Mouse (Mus musculus): ENCODE data around the gene Myg1.
A peak's percentile ranks its signal among the peaks of the same experiment; 100 is the strongest.

Gene Myg1

DNA sequence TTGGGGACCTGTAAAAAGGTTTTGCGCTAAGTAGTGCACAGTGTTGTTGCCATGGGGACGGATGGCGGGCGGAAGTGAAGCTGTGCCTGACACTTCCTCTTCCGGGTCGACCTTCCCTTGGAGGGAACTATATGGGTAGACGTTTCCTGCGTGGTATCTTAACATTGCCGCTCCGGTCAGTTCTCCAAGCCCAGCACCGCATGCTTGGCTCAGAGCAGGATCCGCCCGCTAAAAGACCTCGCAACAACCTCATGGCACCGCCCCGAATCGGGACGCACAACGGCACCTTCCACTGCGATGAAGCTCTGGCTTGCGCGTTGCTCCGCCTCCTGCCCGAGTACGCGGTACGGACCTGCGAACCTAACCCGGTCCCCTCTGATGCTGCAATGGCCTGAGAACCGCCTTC, at the start of gene Myg1:
Gene Myg1 (plus strand): TSS at position 100 of the 406 bp plus-strand sequence.
- peak; percentile 90 for DNase-seq (ENCODE audit: low read depth)

DNA sequence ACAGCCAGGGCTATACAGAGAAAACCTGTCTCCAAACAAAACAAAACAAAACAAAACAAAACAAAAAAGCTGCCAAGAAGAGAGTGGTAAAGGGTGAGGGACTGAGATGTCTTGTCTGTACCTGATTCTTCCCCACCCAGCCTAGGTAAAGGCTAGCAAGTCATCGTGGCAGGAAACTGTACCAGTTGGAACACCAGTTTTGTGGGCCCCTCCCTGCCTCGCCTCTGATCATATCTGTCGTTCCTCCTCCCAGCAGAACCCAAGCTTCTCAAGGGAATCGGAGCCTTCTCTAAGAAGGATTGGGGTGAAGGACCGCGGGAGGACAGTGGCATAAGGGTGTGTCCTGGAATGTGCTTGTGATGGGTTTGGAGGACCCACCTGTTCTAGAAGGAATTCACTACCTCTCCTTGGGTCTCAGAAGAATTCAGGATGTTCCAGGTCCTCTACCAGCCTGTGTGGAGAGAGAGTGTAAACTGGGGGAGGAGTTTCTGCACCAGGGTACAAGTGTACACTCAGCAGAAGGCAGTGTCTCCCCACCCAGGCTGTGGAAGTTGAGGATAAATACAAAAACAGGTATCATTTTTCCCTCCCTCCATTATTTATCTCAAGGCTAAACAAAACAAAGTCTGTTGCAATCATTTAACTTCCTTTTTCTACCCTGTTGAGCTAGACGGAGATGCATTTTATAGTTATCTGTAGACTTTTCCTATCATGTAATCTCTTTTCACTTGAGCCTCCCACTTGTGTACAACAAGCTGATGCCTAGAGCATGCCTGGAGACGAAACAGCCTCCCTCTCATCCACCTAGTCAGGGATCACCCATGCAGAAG, 48.8 kb upstream of the Myg1 start:
- DNase-seq (ENCODE audit: low read depth): no peak

DNA sequence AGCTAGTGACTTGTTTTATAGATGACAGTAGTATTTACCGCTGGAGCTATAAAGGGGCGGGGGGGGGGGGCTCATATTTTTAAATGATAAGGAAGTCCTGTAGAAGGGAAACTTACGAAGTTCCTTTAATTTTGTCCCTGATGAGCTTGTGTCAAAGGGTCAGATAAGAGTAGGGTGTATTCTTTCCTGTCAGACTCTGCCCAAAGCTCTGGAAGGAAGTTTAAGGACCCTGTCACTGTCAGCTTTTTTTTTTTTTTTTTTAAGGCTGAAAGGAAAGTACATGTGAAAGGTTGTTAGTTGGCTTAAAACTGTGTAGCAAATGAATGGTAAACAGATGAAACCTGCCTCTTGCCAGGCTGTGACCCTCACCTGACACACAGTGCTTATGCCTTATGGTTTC, 47.9 kb upstream of the Myg1 start:
- DNase-seq (ENCODE audit: low read depth): no peak

- DNase-seq (ENCODE audit: low read depth): peak; percentile 79
Measured at GRCm38 (mm10) chr15:102287395-102287794, 44.1 kb upstream of the Myg1 start.

DNA sequence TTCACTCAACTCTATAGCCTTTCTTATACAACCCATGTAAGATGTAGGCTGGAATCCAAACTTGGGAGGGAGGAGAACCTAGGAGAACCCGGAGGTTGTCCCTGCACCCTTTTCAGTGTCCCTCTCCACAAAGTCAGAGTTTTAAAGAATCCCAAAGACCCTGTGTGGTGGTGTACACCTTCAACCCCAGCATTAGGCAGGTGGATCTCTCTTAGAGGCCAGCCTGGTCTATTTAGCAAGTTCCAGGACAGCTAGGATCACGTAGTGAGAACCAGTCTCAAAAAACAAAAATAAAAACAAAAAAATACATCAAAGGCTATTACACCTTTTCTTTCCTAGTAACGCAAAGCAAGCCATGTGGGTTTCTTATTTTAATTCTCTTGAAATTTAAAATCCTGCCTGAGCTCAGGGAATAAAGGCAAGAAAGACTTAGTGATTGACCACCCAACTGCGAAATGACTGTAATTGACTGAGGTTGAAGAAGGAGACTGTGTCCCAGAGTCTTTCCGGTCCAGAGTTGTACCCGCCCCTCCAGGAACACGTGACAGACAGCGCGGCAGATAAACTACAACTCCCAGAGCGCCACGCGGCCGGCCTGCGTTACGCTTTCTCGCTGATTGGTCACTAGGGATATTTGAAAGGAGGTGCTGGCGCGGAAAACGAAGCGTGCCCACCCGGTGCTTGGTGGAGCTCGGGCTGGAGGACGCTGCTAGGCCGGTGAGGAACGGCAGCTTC, 35.7 kb upstream of the Myg1 start, which contains the start of gene Espl1:
Gene Espl1 (plus strand): TSS at position 634 of the 735 bp plus-strand sequence.
- DNase-seq (ENCODE audit: low read depth): peak; percentile 92

DNA sequence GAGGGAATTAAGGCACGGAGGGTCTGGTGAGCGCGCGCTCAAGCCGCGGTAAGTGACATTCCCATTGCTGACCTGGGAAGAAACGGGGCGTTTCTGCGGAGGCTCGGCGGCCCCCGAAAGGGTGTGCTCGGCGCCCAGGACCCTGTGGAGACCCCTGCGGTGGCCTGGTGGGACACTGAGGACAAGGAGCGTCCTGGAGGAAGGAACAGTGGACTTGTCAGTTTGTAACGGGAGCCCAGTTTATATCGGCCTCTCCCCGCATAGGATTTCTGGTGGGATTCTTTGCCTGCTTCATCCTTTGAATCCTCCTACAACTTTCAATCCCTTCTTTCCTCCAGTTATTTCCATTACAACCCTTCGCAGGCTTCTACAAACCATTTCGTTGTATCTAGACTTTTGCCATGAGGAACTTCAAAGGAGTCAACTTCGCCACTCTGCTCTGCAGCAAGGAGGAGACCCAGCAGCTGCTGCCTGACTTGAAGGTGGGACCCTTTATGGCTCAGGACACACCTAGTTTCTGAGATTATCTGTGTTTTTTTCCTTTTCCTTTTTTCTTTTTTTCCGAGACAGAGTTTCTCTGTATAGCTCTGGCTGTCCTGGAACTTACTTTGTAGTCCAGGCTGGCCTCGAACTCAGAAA, 35.0 kb upstream of the Myg1 start:
- DNase-seq (ENCODE audit: low read depth): peak; percentile 32

- DNase-seq (ENCODE audit: low read depth): no peak
Measured at GRCm38 (mm10) chr15:102302542-102302941, 29.0 kb upstream of the Myg1 start.

GRCm38 (mm10) chr15:102308717-102309116, 22.8 kb upstream of the Myg1 start:
- DNase-seq (ENCODE audit: low read depth): no peak

DNA sequence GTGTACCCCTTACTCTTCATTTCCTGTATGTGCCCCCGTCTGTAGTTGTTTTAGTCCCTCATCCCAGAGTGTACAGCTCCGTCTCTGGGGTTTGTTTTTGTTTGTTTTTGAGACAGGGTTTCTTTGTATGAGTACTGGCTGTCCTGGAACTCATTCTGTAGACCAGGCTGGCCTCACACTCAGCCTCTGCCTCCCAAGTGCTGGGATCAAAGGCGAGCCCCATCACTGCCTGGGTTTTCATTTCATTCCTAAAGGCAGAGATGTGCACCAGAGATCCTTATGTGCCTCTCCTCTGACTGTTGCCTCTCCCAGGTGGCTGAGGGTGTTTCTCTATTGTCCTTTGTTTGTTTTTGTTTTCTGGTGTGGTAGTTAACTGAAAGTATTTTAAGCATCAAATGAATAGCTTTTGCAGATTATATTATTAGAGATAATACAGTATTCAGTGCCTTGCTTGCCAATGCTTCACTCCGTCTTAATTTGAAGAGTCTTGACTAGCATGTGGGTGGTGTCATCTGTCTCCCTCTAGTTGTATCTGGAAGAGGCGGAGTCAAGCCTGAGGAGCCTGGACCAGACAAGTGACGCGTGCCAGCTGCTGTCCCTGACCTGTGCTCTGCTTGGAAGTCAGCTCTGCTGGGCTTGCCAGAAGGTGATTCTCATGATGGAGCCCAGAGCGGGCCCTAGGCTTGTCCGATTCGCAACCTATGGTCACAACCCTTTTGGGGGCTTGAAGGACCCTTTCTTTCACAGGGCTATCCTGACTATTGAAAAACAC, 21.2 kb upstream of the Myg1 start:
- no peak for DNase-seq (ENCODE audit: low read depth)

GRCm38 (mm10) chr15:102311489-102311888, 20.0 kb upstream of the Myg1 start:
- DNase-seq (ENCODE audit: low read depth): no peak

- no peak for DNase-seq (ENCODE audit: low read depth)
Measured at GRCm38 (mm10) chr15:102315292-102315691, 16.2 kb upstream of the Myg1 start.

GRCm38 (mm10) chr15:102316263-102316662, 15.2 kb upstream of the Myg1 start:
- peak; percentile 87 for DNase-seq (ENCODE audit: low read depth)

GRCm38 (mm10) chr15:102324654-102325473, 6.6 kb upstream of the Myg1 start:
- DNase-seq (ENCODE audit: low read depth): no peak

GRCm38 (mm10) chr15:102326022-102326576, 5.4 kb upstream of the Myg1 start, which contains the start of gene Pfdn5:
Gene Pfdn5 (plus strand): TSS chr15:102326116.
- DNase-seq (ENCODE audit: low read depth): peak; percentile 84

- DNase-seq (ENCODE audit: low read depth): no peak
Measured at GRCm38 (mm10) chr15:102326892-102327291, 4.6 kb upstream of the Myg1 start.

DNA sequence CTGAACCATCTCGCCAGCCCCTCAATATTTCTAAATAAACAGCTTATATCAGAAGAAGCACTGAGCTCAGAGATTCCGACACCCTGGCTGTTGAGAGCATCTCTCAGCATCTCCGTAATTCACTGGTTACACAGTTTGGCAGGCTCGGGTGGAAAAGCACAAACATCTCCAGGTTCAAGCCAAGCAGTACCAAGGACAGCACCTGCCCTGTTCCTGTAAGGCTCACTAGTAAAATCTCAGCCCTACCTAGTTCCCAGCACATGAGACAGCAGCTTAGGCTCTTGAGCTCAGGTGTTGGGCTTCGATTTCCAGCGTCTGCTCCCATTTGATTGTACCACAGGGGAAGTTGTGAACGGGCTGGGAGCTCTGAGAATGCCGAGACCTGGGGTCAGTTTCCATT, 3.7 kb downstream of the Myg1 start:
- DNase-seq (ENCODE audit: low read depth): no peak

GRCm38 (mm10) chr15:102335925-102336324, 4.4 kb downstream of the Myg1 start:
- DNase-seq (ENCODE audit: low read depth): peak; percentile 50

DNA sequence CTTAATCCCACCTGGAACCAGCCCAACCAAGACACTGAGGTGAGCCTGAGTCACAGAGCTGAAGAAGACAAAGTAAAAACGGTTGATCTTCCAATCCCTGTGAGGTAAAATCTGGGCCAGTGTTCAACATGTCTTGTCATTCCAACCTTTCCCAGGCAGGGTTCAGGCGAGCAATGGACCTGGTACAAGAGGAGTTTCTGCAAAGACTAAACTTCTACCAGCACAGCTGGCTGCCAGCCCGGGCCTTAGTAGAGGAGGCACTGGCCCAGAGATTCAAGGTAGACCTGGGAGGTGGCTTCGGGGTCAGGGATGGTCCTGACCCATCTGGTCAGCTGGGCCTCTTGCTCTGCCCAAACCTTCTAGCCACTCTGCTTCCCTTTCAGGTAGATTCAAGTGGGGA, 5.4 kb downstream of the Myg1 start:
- DNase-seq (ENCODE audit: low read depth): no peak

GRCm38 (mm10) chr15:102339612-102340011, 8.1 kb downstream of the Myg1 start:
- DNase-seq (ENCODE audit: low read depth): no peak

- peak; percentile 80 for DNase-seq (ENCODE audit: low read depth)
Measured at GRCm38 (mm10) chr15:102341580-102341979, 10.1 kb downstream of the Myg1 start.

GRCm38 (mm10) chr15:102344490-102344889, 13.0 kb downstream of the Myg1 start:
- DNase-seq (ENCODE audit: low read depth): no peak
